Mouse (Mus musculus) hindbrain, embryonic 10.5 days (tissue): ENCODE measurements around the gene 9930104L06Rik. TPM values are rescaled to one million over a fixed set of nuclear protein-coding genes. Genes with fewer than 3 reads are reported as not detected.
A peak's percentile ranks its signal among the peaks of the same experiment; 100 is the strongest.

Experiments
- DNase-seq: peaks from one replicate; pipeline ENCODE4 v3.0.0-alpha.2; 2017; ENCODE audit warnings: low spot score
- H3K27ac ChIP-seq: fragments of 300-500 bp; sonication (generic); 2 replicates; pipeline ENCODE4 v1.5.1; 2016; ENCODE audit warnings: mild to moderate bottlenecking, moderate library complexity
- H3K27me3 ChIP-seq: fragments of 300-500 bp; sonication (generic); 2 replicates; pipeline ENCODE4 v1.6.1; 2016; ENCODE audit warnings: mild to moderate bottlenecking; ENCODE audit not compliant: poor library complexity, insufficient read depth, severe bottlenecking
- H3K36me3 ChIP-seq: fragments of 300-500 bp; sonication (generic); 2 replicates; pipeline ENCODE4 v1.6.1; 2016; ENCODE audit warnings: mild to moderate bottlenecking, moderate library complexity
- H3K4me1 ChIP-seq: fragments of 300-500 bp; sonication (generic); replicated peaks from 2 replicates; pipeline ENCODE4 v1.6.1; 2016; ENCODE audit warnings: mild to moderate bottlenecking
- H3K4me3 ChIP-seq: fragments of 300-500 bp; sonication (generic); 2 replicates; pipeline ENCODE4 v1.5.1; 2016; ENCODE audit warnings: mild to moderate bottlenecking, moderate library complexity
- H3K9me3 ChIP-seq: fragments of 300-500 bp; sonication (generic); 2 replicates; pipeline ENCODE4 v1.6.1; 2016; ENCODE audit warnings: mild to moderate bottlenecking, moderate library complexity
- WGBS: fragments of 180-500 bp; shearing (Covaris S2); methylation state at CpG from one replicate; pipeline ENCODE4 v1.1.7; 2016; 5-methylcytosine and 5-hydroxymethylcytosine counted together
- polyA plus RNA-seq: library from polyadenylated mRNA; unstranded; fragments of >200 nt; fragmentation: Nextera tagmentation; extraction: Ambion mirVana; gene quantifications from 2 replicates; pipeline ENCODE4 v1.2.1, GENCODE M21; 2016

9930104L06Rik gene
- polyA plus RNA-seq, 1 experiment from 2014 or later, result 13.3 TPM

DNA sequence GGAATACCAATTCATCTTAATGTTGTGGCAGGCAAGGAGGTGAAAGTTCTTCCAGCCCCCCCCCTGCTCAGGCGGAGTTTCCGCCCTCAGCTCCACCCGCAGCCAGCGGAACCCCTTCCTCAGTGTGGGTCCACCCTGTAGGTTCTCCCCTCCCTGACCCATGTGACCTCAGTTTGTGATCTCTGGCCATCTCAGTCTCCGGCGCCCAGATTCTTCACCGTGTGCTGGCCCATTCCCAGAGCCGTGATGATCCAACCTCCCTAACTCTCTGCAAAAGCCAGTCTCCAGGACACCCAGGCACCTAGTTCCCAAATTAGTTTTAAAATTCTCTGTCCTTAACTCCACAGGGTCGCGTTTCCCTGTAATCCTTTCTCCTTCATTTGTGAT is 50.9 kb downstream of the 9930104L06Rik start:
- Histone ChIP-seq H3K4me1 (peaks cover 67% of the 10 kb centered on the region), H3K36me3 (no peaks in the 10 kb centered on the region)

GRCm38 (mm10) chr4:124988382-124988781 is 51.5 kb downstream of the 9930104L06Rik start:
- H3K36me3 ChIP-seq, result no peaks in the 10 kb centered on the region
- 21% methylated on average over 9 of the region's 9 CpGs for WGBS
- peak overlapping the region; percentile 56; the same call in 1 of the 2 replicates for H3K4me3 ChIP-seq
- DNase-seq, result no peak
- H3K9me3 ChIP-seq, result no peaks in the 10 kb centered on the region
- peaks cover 67% of the 10 kb centered on the region for H3K4me1 ChIP-seq
- H3K27me3 ChIP-seq, result peaks cover 90% of the 10 kb centered on the region
- H3K27ac ChIP-seq, result 0 out of 2 replicates have a peak overlapping the region, but pooled peaks have one; percentile 35

More for the DNA sequence above, 50.9 kb downstream of the 9930104L06Rik start:
- peak overlapping the region; percentile 56 for H3K4me3 ChIP-seq
- WGBS, result 5% methylated on average over 10 of the region's 10 CpGs
- DNase-seq, result no peak
- no peak overlapping the region for H3K27ac ChIP-seq
- H3K9me3 ChIP-seq, result no peaks in the 10 kb centered on the region
- H3K27me3 ChIP-seq, result peaks cover 92% of the 10 kb centered on the region

DNA sequence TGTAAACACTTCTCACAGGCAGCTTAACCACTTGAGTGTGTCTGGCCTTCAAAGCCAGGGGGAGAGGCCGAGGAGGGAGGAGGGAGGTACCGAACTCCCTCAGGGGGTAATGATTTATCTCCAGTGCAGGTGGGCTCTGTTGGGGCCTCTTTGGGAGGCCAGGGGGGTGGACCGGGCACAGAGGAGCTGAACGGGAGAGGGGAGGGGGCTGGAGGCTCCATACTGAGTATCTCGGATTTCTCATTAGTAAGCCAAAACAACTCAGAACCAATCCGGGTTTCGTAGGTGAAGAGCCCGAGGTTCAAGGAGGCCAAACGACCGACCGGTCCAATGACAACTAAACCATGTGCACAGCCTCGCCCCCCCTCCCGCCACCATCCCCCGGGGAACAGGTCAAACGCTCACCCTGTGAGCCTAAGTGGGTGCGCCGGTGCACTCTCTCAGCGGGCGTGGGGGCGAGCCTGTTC is 53.0 kb downstream of the 9930104L06Rik start:
- no peak for DNase-seq
- Histone ChIP-seq H3K27ac (peak overlapping the region; percentile 36), H3K27me3 (peaks cover 80% of the 10 kb centered on the region), H3K4me1 (peaks cover 67% of the 10 kb centered on the region), H3K4me3 (peak overlapping the region; percentile 36), H3K9me3 (no peaks in the 10 kb centered on the region), H3K36me3 (no peaks in the 10 kb centered on the region)
- WGBS, result 2% methylated on average over 20 of the region's 20 CpGs

DNA sequence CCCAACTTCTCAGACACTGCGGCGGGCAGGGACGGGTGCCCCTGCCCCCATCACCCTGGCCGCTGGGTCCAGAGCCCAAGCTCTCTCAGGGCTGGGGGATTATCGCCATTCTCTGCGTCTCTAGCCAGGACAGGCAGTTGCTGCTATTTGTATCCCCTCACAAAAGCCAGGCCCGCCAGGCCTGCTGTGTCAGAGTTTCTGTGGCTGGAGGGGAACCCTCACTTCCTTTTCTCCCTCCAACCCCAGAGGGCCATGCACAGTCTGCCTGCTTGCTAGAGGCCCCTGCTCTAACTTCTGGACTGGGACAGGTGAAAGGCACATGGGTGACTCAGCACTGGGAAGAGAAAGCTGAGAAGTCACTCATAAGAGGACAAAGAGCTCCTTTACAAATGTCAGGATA is 53.5 kb downstream of the 9930104L06Rik start:
- Histone ChIP-seq H3K27me3 (peaks cover 74% of the 10 kb centered on the region), H3K9me3 (no peaks in the 10 kb centered on the region), H3K27ac (peak overlapping the region; percentile 36), H3K4me3 (peak overlapping the region; percentile 36), H3K36me3 (no peaks in the 10 kb centered on the region), H3K4me1 (peaks cover 65% of the 10 kb centered on the region)
- 3% methylated on average over 7 of the region's 7 CpGs for WGBS
- peak; percentile 21 for DNase-seq

Other genes starting within 250 kb of the 9930104L06Rik start
- gene Utp11, start 243.4 kb upstream of the 9930104L06Rik start, polyA plus RNA-seq, result 62.8 and 62.9 TPM in 2 replicates
- 4.0 and 5.7 TPM in 2 replicates for gene Fhl3, start 236.3 kb upstream of the 9930104L06Rik start, polyA plus RNA-seq
- 221 and 243 TPM in 2 replicates for gene Sf3a3, start 222.3 kb upstream of the 9930104L06Rik start, polyA plus RNA-seq
- 24.2 and 26.8 TPM in 2 replicates for gene Inpp5b, start 195.2 kb upstream of the 9930104L06Rik start, polyA plus RNA-seq
- 19.0 and 20.4 TPM in 2 replicates for gene Mtf1, start 134.9 kb upstream of the 9930104L06Rik start, polyA plus RNA-seq
- 38.3 and 48.2 TPM in 2 replicates for gene Yrdc, start 86.4 kb upstream of the 9930104L06Rik start, polyA plus RNA-seq
- 47.9 and 61.7 TPM in 2 replicates for gene 1110065P20Rik, start 85.9 kb upstream of the 9930104L06Rik start, polyA plus RNA-seq
- gene Maneal, start 74.9 kb upstream of the 9930104L06Rik start, polyA plus RNA-seq, result 3.7 and 8.8 TPM in 2 replicates
- gene Epha10, start 56.1 kb upstream of the 9930104L06Rik start, polyA plus RNA-seq, result 3.8 and 7.6 TPM in 2 replicates
- 224 and 253 TPM in 2 replicates for gene Cdca8, start 2.3 kb downstream of the 9930104L06Rik start, polyA plus RNA-seq
- gene Rspo1, start 49.4 kb downstream of the 9930104L06Rik start, polyA plus RNA-seq, result 14.8 and 17.4 TPM in 2 replicates
- gene Gnl2, start 79.5 kb downstream of the 9930104L06Rik start, polyA plus RNA-seq, result 76.8 and 86.1 TPM in 2 replicates
- 0.36 and 0.92 TPM in 2 replicates for gene Dnali1, start 128.7 kb downstream of the 9930104L06Rik start, polyA plus RNA-seq
- 29.2 and 30.7 TPM in 2 replicates for gene Snip1, start 129.6 kb downstream of the 9930104L06Rik start, polyA plus RNA-seq
- gene Meaf6, start 148.1 kb downstream of the 9930104L06Rik start, polyA plus RNA-seq, result 85.1 and 92.8 TPM in 2 replicates
- gene Zc3h12a, start 190.8 kb downstream of the 9930104L06Rik start, polyA plus RNA-seq, result 0.20 and 0.65 TPM in 2 replicates